Mouse (Mus musculus): ENCODE data around the gene Meis1. TPM values are rescaled to one million over a fixed set of nuclear protein-coding genes. Genes with fewer than 3 reads are reported as not detected.

Meis1 gene
- polyA plus RNA-seq, 1 experiment from 2014 or later = 189 TPM

- H3K27me3 ChIP-seq (ENCODE audit: control insufficient read depth, insufficient read depth, low read length) = no peaks in the 10 kb centered on the region
- DNase-seq (ENCODE audit: low spot score) (no peak), ATAC-seq (ENCODE audit: insufficient read depth, low FRiP score, low TSS enrichment) (no peak)
- 0 out of 2 replicates have a peak overlapping the region, but pooled peaks have one; percentile 23 for H3K27ac ChIP-seq (ENCODE audit: low read depth, low read length)
- no peak overlapping the region for H3K9ac ChIP-seq (ENCODE audit: low read length)
- no peaks in the 10 kb centered on the region for H3K9me3 ChIP-seq (ENCODE audit: control insufficient read depth, low read length)
- no peak overlapping the region for H3K4me2 ChIP-seq (ENCODE audit: low read depth)
- H3K4me1 ChIP-seq (ENCODE audit: control insufficient read depth, insufficient read depth, low read length) = peaks cover 41% of the 10 kb centered on the region
- no peaks in the 10 kb centered on the region; the same call in 1 of the 2 replicates for H3K36me3 ChIP-seq (ENCODE audit: control insufficient read depth, insufficient read depth, low read length)
- H3K4me3 ChIP-seq (ENCODE audit: low read depth, low read length) = no peak overlapping the region
- WGBS = 62% methylated on average over 5 of the region's 5 CpGs
These were observed 100.9 kb downstream of the Meis1 start for GRCm38 (mm10) chr11:18917887-18918286.

- 0 out of 2 replicates have a peak overlapping the region, but pooled peaks have one; percentile 53 for H3K27ac ChIP-seq (ENCODE audit: low read depth, low read length)
These were observed 105.5 kb downstream of the Meis1 start for GRCm38 (mm10) chr11:18913251-18913650.

DNA sequence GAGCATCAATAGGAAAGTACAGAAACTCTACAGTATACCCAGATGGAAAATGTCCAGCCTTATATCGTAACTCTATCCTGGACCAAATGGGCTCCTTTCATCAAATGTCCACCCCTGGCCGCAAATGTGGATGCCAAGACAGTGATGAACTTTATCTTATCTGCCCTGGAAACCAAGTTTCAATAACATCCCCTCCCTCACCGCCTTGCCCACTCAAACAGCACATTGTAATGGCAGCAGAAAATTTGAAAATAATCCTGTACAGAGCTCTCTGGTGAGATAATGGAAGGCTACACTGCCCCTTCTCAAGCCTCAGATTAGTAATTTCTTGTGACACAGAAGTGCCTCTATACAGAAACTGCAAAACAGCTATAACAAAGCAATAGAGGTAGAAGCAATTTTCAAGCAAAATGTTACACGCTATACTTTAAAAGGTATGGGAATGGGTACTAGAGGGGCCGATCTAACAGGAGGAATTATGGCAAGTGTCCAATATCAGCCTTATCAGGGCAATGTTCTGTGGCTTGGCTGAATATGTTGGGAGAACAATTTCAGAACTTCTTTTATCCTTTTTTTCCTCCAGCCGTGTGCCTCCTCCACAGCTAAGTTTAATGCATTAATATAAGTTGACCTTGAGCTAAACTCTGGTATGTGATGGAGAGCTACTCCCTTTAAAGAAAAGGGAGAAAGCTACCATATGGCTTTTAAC lies 106.3 kb downstream of the Meis1 start:
- ATAC-seq (ENCODE audit: insufficient read depth, low FRiP score, low TSS enrichment) = no peak
- no peak overlapping the region for H3K9ac ChIP-seq (ENCODE audit: low read length)
- no peaks in the 10 kb centered on the region for H3K27me3 ChIP-seq (ENCODE audit: control insufficient read depth, insufficient read depth, low read length)
- WGBS = 76% methylated on average over 6 of the region's 6 CpGs
- no peak for DNase-seq (ENCODE audit: low spot score)
- H3K9me3 ChIP-seq (ENCODE audit: control insufficient read depth, low read length) = no peaks in the 10 kb centered on the region
- H3K36me3 ChIP-seq (ENCODE audit: control insufficient read depth, insufficient read depth, low read length) = no peaks in the 10 kb centered on the region
- no peak overlapping the region for H3K4me2 ChIP-seq (ENCODE audit: low read depth)
- no peak overlapping the region for H3K27ac ChIP-seq (ENCODE audit: low read depth, low read length)
- no peak overlapping the region for H3K4me3 ChIP-seq (ENCODE audit: low read depth, low read length)
- peaks cover 37% of the 10 kb centered on the region for H3K4me1 ChIP-seq (ENCODE audit: control insufficient read depth, insufficient read depth, low read length)

More at GRCm38 (mm10) chr11:18913251-18913650, 105.5 kb downstream of the Meis1 start:
- ATAC-seq (ENCODE audit: insufficient read depth, low FRiP score, low TSS enrichment) = no peak
- H3K9ac ChIP-seq (ENCODE audit: low read length) = no peak overlapping the region
- DNase-seq (ENCODE audit: low spot score) = no peak
- H3K4me1 ChIP-seq (ENCODE audit: control insufficient read depth, insufficient read depth, low read length) = peaks cover 42% of the 10 kb centered on the region
- 51% methylated on average over 1 of the region's 1 CpGs for WGBS
- no peak overlapping the region for H3K4me2 ChIP-seq (ENCODE audit: low read depth)
- no peaks in the 10 kb centered on the region for H3K9me3 ChIP-seq (ENCODE audit: control insufficient read depth, low read length)
- H3K36me3 ChIP-seq (ENCODE audit: control insufficient read depth, insufficient read depth, low read length) = no peaks in the 10 kb centered on the region
- no peak overlapping the region for H3K4me3 ChIP-seq (ENCODE audit: low read depth, low read length)
- H3K27me3 ChIP-seq (ENCODE audit: control insufficient read depth, insufficient read depth, low read length) = no peaks in the 10 kb centered on the region

GRCm38 (mm10) chr11:18906866-18907265 lies 111.9 kb downstream of the Meis1 start:
- Histone ChIP-seq H3K9ac (ENCODE audit: low read length) (no peak overlapping the region), H3K4me2 (ENCODE audit: low read depth) (no peak overlapping the region), H3K27ac (ENCODE audit: low read depth, low read length) (no peak overlapping the region), H3K36me3 (ENCODE audit: control insufficient read depth, insufficient read depth, low read length) (peaks cover 2% of the 10 kb centered on the region; the same call in 1 of the 2 replicates), H3K9me3 (ENCODE audit: control insufficient read depth, low read length) (no peaks in the 10 kb centered on the region), H3K4me3 (ENCODE audit: low read depth, low read length) (no peak overlapping the region), H3K27me3 (ENCODE audit: control insufficient read depth, insufficient read depth, low read length) (no peaks in the 10 kb centered on the region), H3K4me1 (ENCODE audit: control insufficient read depth, insufficient read depth, low read length) (no peaks in the 10 kb centered on the region)
- 49% methylated on average over 3 of the region's 3 CpGs for WGBS
- DNase-seq (ENCODE audit: low spot score) (no peak), ATAC-seq (ENCODE audit: insufficient read depth, low FRiP score, low TSS enrichment) (0 out of 2 replicates have a peak, but pooled peaks have one; percentile 28)

GRCm38 (mm10) chr11:18905431-18905830 lies 113.4 kb downstream of the Meis1 start:
- Histone ChIP-seq H3K27me3 (ENCODE audit: control insufficient read depth, insufficient read depth, low read length) (no peaks in the 10 kb centered on the region), H3K4me3 (ENCODE audit: low read depth, low read length) (no peak overlapping the region), H3K9ac (ENCODE audit: low read length) (no peak overlapping the region), H3K4me2 (ENCODE audit: low read depth) (no peak overlapping the region), H3K9me3 (ENCODE audit: control insufficient read depth, low read length) (no peaks in the 10 kb centered on the region), H3K27ac (ENCODE audit: low read depth, low read length) (no peak overlapping the region), H3K36me3 (ENCODE audit: control insufficient read depth, insufficient read depth, low read length) (peaks cover 2% of the 10 kb centered on the region; the same call in 1 of the 2 replicates), H3K4me1 (ENCODE audit: control insufficient read depth, insufficient read depth, low read length) (no peaks in the 10 kb centered on the region)
- DNase-seq (ENCODE audit: low spot score) (no peak), ATAC-seq (ENCODE audit: insufficient read depth, low FRiP score, low TSS enrichment) (no peak)
- 82% methylated on average over 1 of the region's 1 CpGs for WGBS

DNA sequence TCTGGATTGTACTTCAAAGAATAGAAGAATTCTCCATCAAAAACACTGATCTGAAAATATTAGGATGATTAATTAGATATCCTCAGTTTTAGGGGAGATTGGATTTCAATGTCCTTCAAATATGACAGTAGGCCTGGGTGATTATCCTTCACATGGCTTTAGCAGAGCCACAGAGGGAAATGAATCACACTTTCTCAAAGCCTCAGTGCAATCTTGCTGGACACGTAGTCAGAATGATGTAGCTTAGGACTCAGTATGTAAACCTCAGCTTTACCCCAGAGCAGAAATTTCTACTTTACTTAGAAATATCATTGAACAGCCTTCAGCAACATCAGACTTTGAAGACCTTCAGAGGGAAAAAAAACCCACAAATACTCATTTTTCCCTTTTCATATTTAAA lies 113.9 kb downstream of the Meis1 start:
- Histone ChIP-seq H3K9ac (ENCODE audit: low read length) (no peak overlapping the region), H3K4me1 (ENCODE audit: control insufficient read depth, insufficient read depth, low read length) (no peaks in the 10 kb centered on the region), H3K36me3 (ENCODE audit: control insufficient read depth, insufficient read depth, low read length) (peaks cover 2% of the 10 kb centered on the region; the same call in 1 of the 2 replicates), H3K27me3 (ENCODE audit: control insufficient read depth, insufficient read depth, low read length) (no peaks in the 10 kb centered on the region), H3K4me3 (ENCODE audit: low read depth, low read length) (no peak overlapping the region), H3K27ac (ENCODE audit: low read depth, low read length) (no peak overlapping the region), H3K9me3 (ENCODE audit: control insufficient read depth, low read length) (no peaks in the 10 kb centered on the region), H3K4me2 (ENCODE audit: low read depth) (no peak overlapping the region)
- DNase-seq (ENCODE audit: low spot score) (no peak), ATAC-seq (ENCODE audit: insufficient read depth, low FRiP score, low TSS enrichment) (no peak)
- 78% methylated on average over 1 of the region's 1 CpGs for WGBS

DNA sequence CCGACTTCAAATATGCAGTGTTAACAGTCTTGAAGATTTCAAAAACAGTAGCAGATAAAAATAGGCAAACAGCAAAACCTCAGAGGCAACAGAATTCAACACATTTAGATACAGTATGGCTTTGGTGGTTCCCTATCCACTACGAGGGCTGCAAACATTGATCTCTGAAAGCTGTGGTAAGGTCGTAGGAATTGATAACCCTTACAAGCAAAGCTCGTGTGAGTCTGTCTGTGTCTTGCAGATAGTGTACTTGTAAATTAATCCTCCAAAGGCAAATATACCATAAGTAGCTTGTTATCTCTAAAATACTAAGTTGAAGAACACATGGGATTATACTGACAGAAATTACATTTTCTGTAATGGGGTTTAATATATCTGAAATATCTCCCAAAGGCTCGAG lies 114.5 kb downstream of the Meis1 start:
- no peak for DNase-seq (ENCODE audit: low spot score)
- no peak overlapping the region for H3K4me2 ChIP-seq (ENCODE audit: low read depth)
- no peak overlapping the region for H3K9ac ChIP-seq (ENCODE audit: low read length)
- no peak overlapping the region for H3K27ac ChIP-seq (ENCODE audit: low read depth, low read length)
- 89% methylated on average over 5 of the region's 5 CpGs for WGBS
- no peak overlapping the region for H3K4me3 ChIP-seq (ENCODE audit: low read depth, low read length)
- no peaks in the 10 kb centered on the region for H3K9me3 ChIP-seq (ENCODE audit: control insufficient read depth, low read length)
- H3K36me3 ChIP-seq (ENCODE audit: control insufficient read depth, insufficient read depth, low read length) = peaks cover 2% of the 10 kb centered on the region; the same call in 1 of the 2 replicates
- no peak for ATAC-seq (ENCODE audit: insufficient read depth, low FRiP score, low TSS enrichment)
- H3K27me3 ChIP-seq (ENCODE audit: control insufficient read depth, insufficient read depth, low read length) = no peaks in the 10 kb centered on the region
- H3K4me1 ChIP-seq (ENCODE audit: control insufficient read depth, insufficient read depth, low read length) = no peaks in the 10 kb centered on the region

GRCm38 (mm10) chr11:18900489-18900888 lies 118.3 kb downstream of the Meis1 start:
- ATAC-seq (ENCODE audit: insufficient read depth, low FRiP score, low TSS enrichment) (no peak), DNase-seq (ENCODE audit: low spot score) (no peak)
- Histone ChIP-seq H3K4me2 (ENCODE audit: low read depth) (no peak overlapping the region), H3K9ac (ENCODE audit: low read length) (no peak overlapping the region), H3K27ac (ENCODE audit: low read depth, low read length) (no peak overlapping the region), H3K27me3 (ENCODE audit: control insufficient read depth, insufficient read depth, low read length) (no peaks in the 10 kb centered on the region), H3K4me3 (ENCODE audit: low read depth, low read length) (no peak overlapping the region), H3K4me1 (ENCODE audit: control insufficient read depth, insufficient read depth, low read length) (peaks cover 2% of the 10 kb centered on the region; the same call in 1 of the 2 replicates), H3K36me3 (ENCODE audit: control insufficient read depth, insufficient read depth, low read length) (peaks cover 2% of the 10 kb centered on the region; the same call in 1 of the 2 replicates), H3K9me3 (ENCODE audit: control insufficient read depth, low read length) (no peaks in the 10 kb centered on the region)
- WGBS = 65% methylated on average over 2 of the region's 2 CpGs

GRCm38 (mm10) chr11:18898862-18899261 lies 119.9 kb downstream of the Meis1 start:
- ATAC-seq (ENCODE audit: insufficient read depth, low FRiP score, low TSS enrichment) (no peak), DNase-seq (ENCODE audit: low spot score) (no peak)
- Histone ChIP-seq H3K27ac (ENCODE audit: low read depth, low read length) (no peak overlapping the region), H3K9me3 (ENCODE audit: control insufficient read depth, low read length) (no peaks in the 10 kb centered on the region), H3K36me3 (ENCODE audit: control insufficient read depth, insufficient read depth, low read length) (no peaks in the 10 kb centered on the region), H3K9ac (ENCODE audit: low read length) (no peak overlapping the region), H3K27me3 (ENCODE audit: control insufficient read depth, insufficient read depth, low read length) (no peaks in the 10 kb centered on the region), H3K4me1 (ENCODE audit: control insufficient read depth, insufficient read depth, low read length) (peaks cover 2% of the 10 kb centered on the region; the same call in 1 of the 2 replicates), H3K4me2 (ENCODE audit: low read depth) (no peak overlapping the region), H3K4me3 (ENCODE audit: low read depth, low read length) (no peak overlapping the region)
- WGBS = 78% methylated on average over 4 of the region's 4 CpGs
